Mouse (Mus musculus): Measurements from ENCODE around the gene Ehd4.

Gene Ehd4

GRCm38 (mm10) chr2:120108077-120108476 is 46.3 kb downstream of the Ehd4 start:
- in situ Hi-C loops (cut with MboI, MseI) = no loop called here

DNA sequence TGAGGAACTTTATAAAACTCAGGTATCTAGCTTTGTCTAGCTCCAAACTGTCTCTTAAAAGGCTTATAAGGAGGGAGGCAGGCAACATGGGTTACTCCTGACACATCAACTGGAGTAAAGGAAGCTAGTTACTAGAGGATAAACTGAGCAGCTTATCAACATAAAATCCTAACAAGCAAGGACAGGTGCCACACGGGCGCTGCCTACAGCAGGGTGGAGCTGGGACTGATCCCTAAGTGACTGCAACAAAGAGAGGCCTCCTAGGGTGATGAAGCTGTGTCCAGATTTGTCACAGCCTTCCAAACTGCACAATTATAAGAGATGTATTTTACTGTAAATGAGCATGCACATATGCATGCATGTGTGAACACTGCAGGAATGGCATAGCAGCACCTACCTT is 47.0 kb downstream of the Ehd4 start:
- in situ Hi-C loops (cut with MboI, MseI) = no loop called here

DNA sequence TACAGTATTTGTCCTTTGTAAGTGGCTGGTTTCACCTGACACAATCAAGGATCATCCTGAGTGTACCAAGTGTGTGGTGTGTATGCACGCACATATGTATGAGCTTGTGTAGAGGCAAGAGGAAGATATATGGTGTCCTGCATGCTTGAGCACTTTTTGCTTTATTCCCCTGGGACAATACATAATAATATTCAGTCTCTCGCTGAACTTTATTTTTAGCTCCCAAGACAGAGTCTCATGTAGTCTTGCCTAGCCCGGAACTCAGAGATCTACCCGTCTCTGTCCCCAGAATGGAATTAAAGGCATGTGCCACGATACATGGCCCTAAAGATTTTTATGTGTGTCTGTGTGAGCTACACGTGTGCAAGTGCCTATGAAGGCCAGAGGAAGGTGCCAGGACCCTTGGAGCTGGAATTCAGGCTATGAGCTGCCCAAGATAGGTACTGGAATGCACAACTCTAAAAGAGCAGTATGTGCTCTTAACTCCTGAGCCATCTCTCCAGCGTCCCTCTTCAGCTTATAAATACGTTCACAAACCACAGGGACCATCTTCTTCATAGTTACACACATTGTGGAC is 47.9 kb downstream of the Ehd4 start:
- in situ Hi-C loops (cut with MboI, MseI) = no loop called here

GRCm38 (mm10) chr2:120105861-120106260 is 48.5 kb downstream of the Ehd4 start:
- in situ Hi-C loops (cut with MboI, MseI) = no loop called here

GRCm38 (mm10) chr2:120102881-120103280 is 51.5 kb downstream of the Ehd4 start:
- in situ Hi-C loops (cut with MboI, MseI) = no loop called here

DNA sequence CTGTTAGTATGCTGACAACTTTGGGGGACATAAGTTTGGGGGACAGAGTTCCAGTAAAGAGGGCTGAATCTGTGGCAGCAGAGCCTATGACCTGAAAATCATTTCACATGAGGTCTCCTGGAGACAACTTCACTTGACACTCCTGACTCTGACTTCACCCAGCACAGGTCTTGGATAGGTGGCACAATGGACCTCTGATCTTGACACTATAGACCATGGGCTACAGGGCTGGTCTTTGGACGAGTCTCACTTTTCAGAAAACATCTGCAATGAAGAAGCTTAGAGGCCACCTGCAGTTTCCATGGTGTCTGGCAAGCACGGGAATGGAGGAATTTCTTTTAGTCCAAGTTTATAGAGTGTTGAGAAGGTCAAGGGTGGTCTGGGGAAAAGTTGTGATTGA is 52.0 kb downstream of the Ehd4 start:
- in situ Hi-C loops (cut with MboI, MseI) = no loop called here

GRCm38 (mm10) chr2:120101961-120102360 is 52.4 kb downstream of the Ehd4 start:
- in situ Hi-C loops (cut with MboI, MseI) = no loop called here

GRCm38 (mm10) chr2:120099886-120100285 is 54.5 kb downstream of the Ehd4 start:
- in situ Hi-C loops (cut with MboI, MseI) = no loop called here

DNA sequence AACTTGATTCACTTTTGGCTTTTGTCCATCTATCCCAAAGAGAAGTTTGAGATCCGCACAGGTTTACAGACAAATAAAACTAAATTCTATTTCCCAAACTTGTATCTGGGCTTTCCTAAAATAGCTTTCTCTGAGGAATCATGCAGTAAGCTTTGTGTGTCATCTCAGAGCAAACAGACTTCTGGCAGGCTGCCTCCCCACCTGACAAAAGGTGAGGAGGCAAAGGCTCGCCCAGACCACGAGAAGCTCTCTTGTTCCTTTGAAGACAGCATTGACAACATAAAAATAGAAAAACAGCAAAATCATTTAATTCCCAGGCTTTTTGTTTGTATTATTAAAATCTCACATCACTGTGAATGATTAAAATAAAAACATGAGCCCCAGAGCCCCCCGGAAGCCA is 55.1 kb downstream of the Ehd4 start:
- in situ Hi-C loops (cut with MboI, MseI) = no loop called here

- in situ Hi-C loops (cut with MboI, MseI) = no loop called here
Observed at GRCm38 (mm10) chr2:120098781-120099202, 55.6 kb downstream of the Ehd4 start.

DNA sequence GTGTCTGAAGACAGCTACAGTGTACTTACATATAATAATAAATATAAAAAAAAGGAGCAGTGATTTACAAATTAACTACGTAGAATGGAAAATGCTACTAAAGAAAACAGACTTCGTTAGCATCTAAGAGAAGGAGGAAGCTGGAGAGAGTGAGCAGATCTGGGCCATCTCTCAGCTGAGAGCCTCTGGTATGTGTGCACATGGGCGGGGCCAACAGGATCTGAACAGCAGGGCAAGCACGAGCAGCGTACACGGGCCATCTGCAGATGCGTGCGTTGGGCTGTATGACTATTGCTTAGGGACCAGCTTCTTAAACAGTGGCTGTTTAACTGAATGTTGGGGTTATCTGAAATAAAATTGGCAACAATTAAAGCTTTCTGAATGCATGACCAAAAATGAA is 56.5 kb downstream of the Ehd4 start:
- in situ Hi-C loops (cut with MboI, MseI) = no loop called here

DNA sequence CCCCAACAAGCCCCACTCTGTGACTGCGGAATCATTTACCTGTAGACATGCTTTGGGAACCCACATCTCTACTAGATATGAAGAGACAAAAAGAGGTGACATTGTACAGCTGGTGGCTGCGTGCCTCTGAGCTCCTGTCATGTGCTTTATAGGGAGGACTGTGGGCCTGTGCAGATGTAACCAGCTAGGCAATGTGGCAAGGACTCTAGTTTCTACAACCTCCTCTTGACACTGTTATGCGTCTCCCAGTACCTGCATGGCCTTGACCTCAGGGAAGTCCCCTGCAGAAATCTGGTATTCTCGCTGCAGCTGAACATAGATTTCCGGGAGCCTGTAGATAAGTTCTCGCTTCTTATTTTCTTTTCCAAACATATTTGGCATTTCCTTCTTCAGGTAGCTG is 57.7 kb downstream of the Ehd4 start:
- in situ Hi-C loops (cut with MboI, MseI) = no loop called here

GRCm38 (mm10) chr2:120096191-120096590 is 58.2 kb downstream of the Ehd4 start:
- in situ Hi-C loops (cut with MboI, MseI) = no loop called here

- in situ Hi-C loops (cut with MboI, MseI) = no loop called here
Observed at GRCm38 (mm10) chr2:120095171-120095570, 59.2 kb downstream of the Ehd4 start.

GRCm38 (mm10) chr2:120093671-120094430 is 60.6 kb downstream of the Ehd4 start:
- in situ Hi-C loops (cut with MboI, MseI) = no loop called here

DNA sequence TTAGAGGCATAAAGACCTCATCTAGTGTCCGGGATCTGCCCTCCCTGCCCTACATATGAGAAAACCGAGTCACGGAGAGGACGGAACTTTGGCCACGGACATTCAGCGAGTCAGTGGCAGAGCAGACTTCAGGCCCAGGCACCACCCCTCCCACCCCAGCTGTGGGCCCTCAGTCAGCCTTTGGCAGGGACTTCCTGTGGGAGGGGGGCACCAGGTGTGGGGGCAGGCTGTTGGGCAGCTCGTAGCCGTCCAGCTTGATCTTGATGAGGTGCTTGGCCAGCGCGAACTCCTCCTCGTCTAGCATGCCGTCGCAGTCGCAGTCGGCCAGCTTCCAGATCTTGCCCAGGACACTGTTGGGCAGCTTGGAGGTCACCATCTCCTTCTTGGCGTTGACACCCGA is 63.4 kb downstream of the Ehd4 start:
- in situ Hi-C loops (cut with MboI, MseI) = no loop called here

- in situ Hi-C loops (cut with MboI, MseI) = no loop called here
Observed at GRCm38 (mm10) chr2:120087897-120088296, 66.5 kb downstream of the Ehd4 start.

DNA sequence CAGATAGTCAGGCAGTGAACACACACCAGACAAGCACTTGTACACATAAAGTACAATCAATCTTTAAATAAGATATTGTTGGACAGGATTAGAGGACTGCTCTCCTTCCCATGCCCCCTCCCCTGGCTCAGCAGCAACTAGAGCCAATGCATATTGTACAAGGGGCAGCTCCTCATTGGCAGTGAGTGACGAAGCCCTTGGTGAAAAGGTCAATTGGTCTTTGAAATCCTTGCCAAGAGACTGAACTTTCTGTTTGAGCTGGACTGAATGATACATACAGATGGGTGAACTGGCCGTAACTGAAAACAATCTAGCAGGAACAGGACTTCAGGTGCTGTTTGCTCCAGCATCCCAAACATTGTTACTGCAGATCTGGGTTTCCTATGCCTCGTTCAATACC is 67.0 kb downstream of the Ehd4 start:
- in situ Hi-C loops (cut with MboI, MseI) = no loop called here

DNA sequence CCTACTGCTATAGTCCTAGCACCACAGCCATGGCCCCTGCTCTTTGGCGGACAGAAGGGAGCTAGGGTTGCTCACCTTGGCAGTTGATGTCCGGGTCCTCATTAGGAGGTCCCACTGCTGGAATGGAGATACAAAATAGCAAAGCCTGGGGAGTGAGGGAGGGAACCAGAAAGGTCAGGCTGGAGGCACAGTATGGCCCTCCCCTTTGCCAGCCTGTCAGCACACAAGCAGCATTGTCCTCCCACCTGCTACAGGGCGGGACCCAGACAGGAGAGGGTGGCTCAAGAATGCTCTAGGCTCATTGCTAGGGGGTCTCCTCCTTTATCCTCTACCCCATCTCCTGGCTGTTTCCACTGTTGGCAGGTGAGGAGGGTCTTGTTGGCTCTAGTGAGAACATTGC is 68.4 kb downstream of the Ehd4 start:
- in situ Hi-C loops (cut with MboI, MseI) = no loop called here

DNA sequence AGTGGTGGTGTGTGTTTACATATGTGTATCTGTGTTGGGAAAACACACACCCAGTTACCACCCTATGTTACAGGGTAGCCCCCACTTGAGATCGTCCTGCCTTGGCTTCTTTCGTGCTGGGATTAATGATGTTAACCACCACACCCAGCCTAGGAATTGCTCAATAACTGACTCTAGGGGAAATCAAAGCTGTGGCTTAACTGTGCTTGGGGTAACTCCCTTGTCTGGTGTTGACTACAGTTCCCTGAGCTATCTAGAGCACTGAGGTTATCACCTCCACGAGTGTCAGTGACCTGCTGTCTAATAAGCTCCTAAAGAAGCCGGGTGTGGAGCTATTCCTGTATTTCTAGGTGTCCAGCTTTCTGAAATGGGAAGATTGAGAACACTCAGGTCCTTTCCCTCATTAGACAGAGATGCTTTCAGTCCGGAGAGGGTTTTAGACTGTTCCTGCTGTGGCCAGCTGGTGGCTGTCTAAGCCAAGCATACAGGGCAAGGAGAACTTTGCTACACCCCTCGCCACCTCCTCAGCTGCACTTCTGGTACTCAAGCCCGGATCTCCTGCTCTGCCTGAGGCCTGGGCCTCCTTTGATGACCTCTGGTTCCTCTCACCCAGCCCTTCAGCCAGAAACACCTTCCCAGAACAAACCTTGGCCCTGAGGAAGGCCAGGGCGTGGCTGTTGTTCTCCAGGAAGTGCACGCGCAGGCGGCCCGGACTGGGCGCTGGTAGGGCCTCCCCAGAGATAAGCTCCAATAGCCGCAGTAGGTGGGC is 69.6 kb downstream of the Ehd4 start:
- in situ Hi-C loops (cut with MboI, MseI) = no loop called here

GRCm38 (mm10) chr2:120082416-120082815 is 72.0 kb downstream of the Ehd4 start:
- in situ Hi-C loops (cut with MboI, MseI) = no loop called here

DNA sequence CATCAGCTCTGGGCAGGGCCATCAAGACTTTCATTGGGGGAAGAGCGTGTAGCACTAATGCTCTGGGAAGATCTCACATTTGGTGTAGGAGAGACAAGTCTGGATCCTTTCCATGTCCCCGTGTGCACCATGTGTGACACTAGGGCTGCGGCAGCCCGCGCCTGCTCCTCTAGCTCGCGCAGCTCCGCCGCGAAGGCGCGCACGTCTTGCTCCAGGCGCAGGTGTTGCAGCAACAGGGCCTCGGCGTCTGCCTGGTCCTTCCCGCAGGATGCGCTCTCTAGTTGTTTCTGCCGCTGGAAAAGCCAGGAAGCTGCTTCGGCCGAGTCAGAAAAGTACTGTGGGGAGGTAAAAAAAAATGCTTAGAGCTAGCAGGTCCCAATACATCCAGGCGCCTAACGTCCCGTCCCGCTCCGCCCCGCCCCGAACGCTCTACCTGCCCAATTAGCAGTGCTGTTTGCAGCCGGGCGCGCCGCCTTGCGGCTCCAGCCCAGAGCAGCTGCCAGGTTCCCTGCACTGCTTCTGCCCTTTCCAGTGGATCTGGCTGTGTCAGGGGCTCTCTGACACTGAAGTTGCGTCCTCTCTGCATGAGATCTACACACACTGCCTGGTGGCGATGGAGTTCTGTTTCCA is 78.2 kb downstream of the Ehd4 start:
- in situ Hi-C loops (cut with MboI, MseI) = no loop called here
